Mouse (Mus musculus) ES-Bruce4 (cell line): ENCODE measurements around the gene Ints14. TPM values are rescaled to one million over a fixed set of nuclear protein-coding genes. Genes with fewer than 3 reads are reported as not detected.

ENCODE experiments used
- H3K27ac ChIP-seq: 2 replicates; pipeline ENCODE4 v1.5.1; 2012; ENCODE audit warnings: low read length, inconsistent platforms; ENCODE audit not compliant: insufficient read depth
- H3K27me3 ChIP-seq: 2 replicates; pipeline ENCODE4 v1.6.1; 2012; ENCODE audit warnings: mild to moderate bottlenecking, low read length, inconsistent platforms; ENCODE audit not compliant: control insufficient read depth, poor library complexity, insufficient read depth, severe bottlenecking
- H3K36me3 ChIP-seq: 2 replicates; pipeline ENCODE4 v1.6.1; 2012; ENCODE audit warnings: inconsistent platforms, mild to moderate bottlenecking, low read length, moderate library complexity; ENCODE audit not compliant: control insufficient read depth, poor library complexity, insufficient read depth, severe bottlenecking
- H3K4me1 ChIP-seq: one replicate; pipeline ENCODE4 v1.8.1; 2011; ENCODE audit warnings: low read length; ENCODE audit not compliant: control insufficient read depth, insufficient read depth
- H3K4me3 ChIP-seq: 2 replicates; pipeline ENCODE4 v1.5.1; 2011; ENCODE audit warnings: low read depth, mild to moderate bottlenecking, low read length
- H3K9ac ChIP-seq: 2 replicates; pipeline ENCODE4 v1.6.1; 2012; ENCODE audit warnings: low read depth, mild to moderate bottlenecking, inconsistent platforms; ENCODE audit not compliant: poor library complexity, severe bottlenecking
- H3K9me3 ChIP-seq: replicated peaks from 2 replicates; pipeline ENCODE4 v1.6.1; 2012; ENCODE audit warnings: mild to moderate bottlenecking, low read length, inconsistent platforms; ENCODE audit not compliant: control insufficient read depth, poor library complexity, insufficient read depth, severe bottlenecking
- CTCF ChIP-seq: IDR thresholded peaks from one replicate; pipeline ENCODE4 v1.8.1; 2011; ENCODE audit warnings: low read depth, low read length
- EP300 ChIP-seq: IDR thresholded peaks from 2 replicates; pipeline ENCODE4 v1.6.1; 2011; ENCODE audit warnings: low read depth, low read length; ENCODE audit not compliant: insufficient read depth
- POLR2A ChIP-seq: IDR thresholded peaks from one replicate; pipeline ENCODE4 v1.8.1; 2011; ENCODE audit warnings: low read length; ENCODE audit not compliant: insufficient read depth
- polyA plus RNA-seq: library from polyadenylated mRNA; stranded (reverse); fragments of >200 nt; gene quantifications from 2 replicates; pipeline ENCODE4 v1.2.4, GENCODE M21; 2011; ENCODE audit warnings: low read depth; ENCODE audit not compliant: missing spikeins, insufficient read depth, insufficient read length

Gene Ints14
- polyA plus RNA-seq, 1 experiment, result 26.3 TPM

- Histone ChIP-seq H3K36me3 (no peaks in the 10 kb centered on the region; the same call in 1 of the 2 replicates), H3K4me3 (no peak overlapping the region), H3K27ac (no peak overlapping the region), H3K27me3 (no peaks in the 10 kb centered on the region), H3K9ac (no peak overlapping the region), H3K9me3 (no peaks in the 10 kb centered on the region), H3K4me1 (peaks cover 2% of the 10 kb centered on the region)
- no peak for TF ChIP-seq EP300
- TF ChIP-seq CTCF, result no peak
- TF ChIP-seq POLR2A, result no peak
Measured at GRCm38 (mm10) chr9:64957276-64957675, 3.4 kb upstream of the Ints14 start.

DNA sequence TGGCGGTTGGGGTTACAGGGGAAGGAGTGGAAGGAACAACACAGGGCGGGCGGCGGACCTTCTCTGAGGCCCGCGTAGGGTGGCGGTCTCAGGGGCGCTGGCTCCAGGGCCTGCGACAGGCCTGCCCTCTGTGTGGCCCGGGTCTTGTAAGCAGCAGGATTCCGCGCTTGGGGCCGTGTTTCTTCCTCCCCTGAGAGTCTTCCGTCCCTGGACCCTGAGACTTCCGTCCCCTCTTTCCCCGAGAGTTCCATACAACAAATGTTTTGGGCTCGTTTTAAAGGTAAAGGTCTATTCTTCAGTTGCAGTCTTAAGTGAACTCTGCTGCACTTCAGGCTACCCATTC is 244 bp downstream of the Ints14 start:
- no peak overlapping the region for H3K27ac ChIP-seq
- H3K4me3 ChIP-seq, result peak overlapping the region; percentile 79
- H3K9me3 ChIP-seq, result no peaks in the 10 kb centered on the region
- TF ChIP-seq POLR2A, result no peak
- no peak for TF ChIP-seq CTCF
- TF ChIP-seq EP300, result no peak
- H3K36me3 ChIP-seq, result peaks cover 21% of the 10 kb centered on the region
- no peaks in the 10 kb centered on the region for H3K27me3 ChIP-seq
- H3K9ac ChIP-seq, result peak overlapping the region; percentile 83
- peaks cover 2% of the 10 kb centered on the region for H3K4me1 ChIP-seq

DNA sequence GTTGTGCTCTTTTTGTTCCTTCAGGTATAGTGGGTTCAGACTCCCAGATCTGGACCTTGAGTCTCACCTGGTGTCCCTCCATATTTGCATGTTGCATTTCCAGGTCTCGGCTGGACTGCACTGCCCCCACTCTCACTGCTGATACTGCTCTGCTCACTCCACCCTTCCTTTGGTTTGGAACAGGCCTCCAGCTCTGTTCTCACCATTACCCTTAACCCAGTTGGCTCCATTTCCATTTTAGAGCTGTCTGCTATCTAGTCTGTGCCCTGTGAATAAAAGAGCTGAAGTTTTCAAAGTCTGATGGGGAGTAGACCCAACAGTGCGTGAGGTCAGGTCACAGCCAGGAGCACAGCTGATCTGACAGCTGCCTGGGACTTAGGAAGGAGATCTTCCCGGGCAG is 19.8 kb downstream of the Ints14 start:
- Histone ChIP-seq H3K27me3 (no peaks in the 10 kb centered on the region), H3K4me3 (no peak overlapping the region), H3K36me3 (peaks cover 25% of the 10 kb centered on the region), H3K4me1 (no peaks in the 10 kb centered on the region), H3K27ac (no peak overlapping the region), H3K9me3 (no peaks in the 10 kb centered on the region), H3K9ac (no peak overlapping the region)
- TF ChIP-seq EP300 (no peak), CTCF (no peak), POLR2A (no peak)

DNA sequence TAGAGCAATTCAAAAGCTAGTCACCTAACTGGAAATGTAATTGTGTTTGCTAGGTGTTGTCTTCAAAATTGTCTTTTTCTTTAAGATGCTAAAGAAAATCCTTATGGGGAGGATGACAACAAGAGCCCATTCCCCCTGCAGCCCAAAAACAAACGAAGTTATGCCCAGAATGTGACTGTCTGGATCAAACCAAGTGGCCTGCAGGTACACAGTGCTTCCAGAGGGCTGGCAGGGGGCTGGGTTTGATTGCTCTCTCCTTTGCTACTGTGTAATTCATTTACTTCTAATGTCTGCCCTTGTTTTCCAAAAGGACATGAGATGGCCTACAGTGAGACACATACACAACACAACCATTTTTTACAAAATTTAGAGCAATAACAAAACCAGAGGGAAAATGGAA is 21.2 kb downstream of the Ints14 start:
- no peak overlapping the region for H3K9ac ChIP-seq
- H3K4me1 ChIP-seq, result no peaks in the 10 kb centered on the region
- TF ChIP-seq EP300 (no peak), POLR2A (no peak), CTCF (no peak)
- no peaks in the 10 kb centered on the region for H3K27me3 ChIP-seq
- peaks cover 22% of the 10 kb centered on the region for H3K36me3 ChIP-seq
- H3K4me3 ChIP-seq, result no peak overlapping the region
- no peak overlapping the region for H3K27ac ChIP-seq
- H3K9me3 ChIP-seq, result no peaks in the 10 kb centered on the region

- Histone ChIP-seq H3K27ac (no peak overlapping the region), H3K36me3 (peaks cover 23% of the 10 kb centered on the region), H3K4me1 (no peaks in the 10 kb centered on the region), H3K9ac (no peak overlapping the region), H3K4me3 (no peak overlapping the region), H3K27me3 (no peaks in the 10 kb centered on the region), H3K9me3 (no peaks in the 10 kb centered on the region)
- TF ChIP-seq CTCF (no peak), EP300 (no peak), POLR2A (no peak)
Measured at GRCm38 (mm10) chr9:64985037-64985794, 24.5 kb downstream of the Ints14 start.

GRCm38 (mm10) chr9:64985807-64986206 is 25.1 kb downstream of the Ints14 start:
- H3K9me3 ChIP-seq, result no peaks in the 10 kb centered on the region
- peaks cover 23% of the 10 kb centered on the region for H3K36me3 ChIP-seq
- H3K4me1 ChIP-seq, result no peaks in the 10 kb centered on the region
- TF ChIP-seq POLR2A (no peak), EP300 (no peak), CTCF (no peak)
- no peak overlapping the region for H3K9ac ChIP-seq
- H3K4me3 ChIP-seq, result no peak overlapping the region
- H3K27ac ChIP-seq, result no peak overlapping the region
- H3K27me3 ChIP-seq, result no peaks in the 10 kb centered on the region
